Mouse (Mus musculus) lung, embryonic 16.5 days (tissue): ENCODE results near the gene Dclk2. TPM values are rescaled to one million over a fixed set of nuclear protein-coding genes. Genes with fewer than 3 reads are reported as not detected.

Source experiments
- ATAC-seq: fragments of 200-750 bp; cut with Nextera tagmentation; 2 replicates; pipeline ENCODE4 v1.8.0; 2017; ENCODE audit warnings: low read depth, mild to moderate bottlenecking, moderate library complexity
- H3K27ac ChIP-seq: fragments of 300-500 bp; sonication (generic); 2 replicates; pipeline ENCODE4 v1.5.1; 2014; ENCODE audit warnings: mild to moderate bottlenecking, control low read depth, low read length
- H3K27me3 ChIP-seq: fragments of 300-500 bp; sonication (generic); 2 replicates; pipeline ENCODE4 v1.6.1; 2014; ENCODE audit warnings: low read depth, low read length, mixed read lengths; ENCODE audit not compliant: control insufficient read depth, insufficient read depth
- H3K36me3 ChIP-seq: fragments of 300-500 bp; sonication (generic); 2 replicates; pipeline ENCODE4 v1.6.1; 2014; ENCODE audit warnings: low read length; ENCODE audit not compliant: control insufficient read depth, insufficient read depth
- H3K4me1 ChIP-seq: fragments of 300-500 bp; sonication (generic); replicated peaks from 2 replicates; pipeline ENCODE4 v1.6.1; 2014; ENCODE audit warnings: low read length, mixed read lengths; ENCODE audit not compliant: control insufficient read depth, insufficient read depth
- H3K4me2 ChIP-seq: fragments of 300-500 bp; sonication (generic); 2 replicates; pipeline ENCODE4 v1.6.1; 2014; ENCODE audit warnings: low read depth, low read length, control low read depth
- H3K4me3 ChIP-seq: fragments of 300-500 bp; sonication (generic); 2 replicates; pipeline ENCODE4 v1.5.1; 2014; ENCODE audit warnings: mild to moderate bottlenecking, low read length, control low read depth
- H3K9ac ChIP-seq: fragments of 300-500 bp; sonication (generic); 2 replicates; pipeline ENCODE4 v1.6.1; 2014; ENCODE audit warnings: low read length, control low read depth
- H3K9me3 ChIP-seq: fragments of 300-500 bp; sonication (generic); 2 replicates; pipeline ENCODE4 v1.6.1; 2016; ENCODE audit warnings: low read length; ENCODE audit not compliant: control insufficient read depth
- WGBS: fragments of 180-500 bp; shearing (Covaris S2); extraction: QIAGEN DNeasy Blood & Tissue Kit; methylation state at CpG from one replicate; pipeline ENCODE4 v1.1.7; 2014; 5-methylcytosine and 5-hydroxymethylcytosine counted together
- polyA plus RNA-seq: library from polyadenylated mRNA; unstranded; fragments of >200 nt; fragmentation: Nextera tagmentation; extraction: Ambion mirVana; gene quantifications from 2 replicates; pipeline ENCODE4 v1.2.1, GENCODE M21; 2015

The Dclk2 gene
- polyA plus RNA-seq, 1 experiment from 2014 or later, result 5.0 TPM

DNA sequence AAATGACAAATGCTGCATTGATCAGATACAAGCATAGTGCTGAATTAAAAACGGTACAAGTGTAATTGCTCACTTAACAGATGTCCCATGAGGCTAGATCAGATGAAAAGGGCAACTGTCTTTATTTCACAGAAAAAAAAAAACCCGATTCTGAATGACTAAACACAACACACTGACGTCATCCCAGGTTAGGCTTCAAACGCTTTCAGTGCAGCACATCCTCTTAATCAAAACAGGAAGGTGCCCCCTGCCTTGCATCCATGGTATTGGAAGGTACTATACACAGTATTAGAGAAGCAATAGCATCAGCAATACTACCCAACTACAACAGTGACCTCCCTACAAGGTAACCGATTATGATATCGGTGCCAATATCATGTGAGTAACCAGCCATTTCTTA, 49.7 kb downstream of the Dclk2 start:
- ATAC-seq, result no peak
- H3K27ac ChIP-seq, result no peak overlapping the region
- 71% methylated on average over 6 of the region's 6 CpGs for WGBS

DNA sequence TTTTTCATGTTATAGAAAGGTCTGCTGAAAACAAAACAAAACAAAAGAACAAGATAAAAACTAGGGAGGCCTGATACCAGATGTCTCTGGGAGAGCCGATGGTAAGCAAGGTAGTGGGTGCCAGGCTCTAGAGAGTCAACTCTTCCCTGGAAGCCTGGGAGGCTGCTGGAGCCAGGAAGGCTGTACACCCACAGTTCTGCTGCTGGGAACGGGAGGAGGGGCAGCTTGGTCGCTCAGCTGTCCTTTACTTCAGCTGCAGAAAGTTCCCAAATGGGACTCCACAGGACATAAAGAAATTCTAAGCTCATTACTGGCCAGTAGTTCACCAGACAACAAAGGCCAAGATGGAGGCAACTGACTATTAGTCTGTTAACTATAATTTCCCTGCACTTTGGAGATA, 50.2 kb downstream of the Dclk2 start:
- Histone ChIP-seq H3K4me1 (no peaks in the 10 kb centered on the region), H3K27me3 (no peaks in the 10 kb centered on the region), H3K27ac (no peak overlapping the region), H3K36me3 (no peaks in the 10 kb centered on the region), H3K4me3 (no peak overlapping the region), H3K4me2 (no peak overlapping the region), H3K9ac (no peak overlapping the region), H3K9me3 (no peaks in the 10 kb centered on the region)
- WGBS, result 56% methylated on average over 3 of the region's 3 CpGs
- no peak for ATAC-seq

More for the DNA sequence above, 49.7 kb downstream of the Dclk2 start:
- H3K4me3 ChIP-seq, result no peak overlapping the region
- H3K9ac ChIP-seq, result no peak overlapping the region
- H3K27me3 ChIP-seq, result no peaks in the 10 kb centered on the region
- no peaks in the 10 kb centered on the region for H3K36me3 ChIP-seq
- no peak overlapping the region for H3K4me2 ChIP-seq
- no peaks in the 10 kb centered on the region for H3K9me3 ChIP-seq
- H3K4me1 ChIP-seq, result no peaks in the 10 kb centered on the region

DNA sequence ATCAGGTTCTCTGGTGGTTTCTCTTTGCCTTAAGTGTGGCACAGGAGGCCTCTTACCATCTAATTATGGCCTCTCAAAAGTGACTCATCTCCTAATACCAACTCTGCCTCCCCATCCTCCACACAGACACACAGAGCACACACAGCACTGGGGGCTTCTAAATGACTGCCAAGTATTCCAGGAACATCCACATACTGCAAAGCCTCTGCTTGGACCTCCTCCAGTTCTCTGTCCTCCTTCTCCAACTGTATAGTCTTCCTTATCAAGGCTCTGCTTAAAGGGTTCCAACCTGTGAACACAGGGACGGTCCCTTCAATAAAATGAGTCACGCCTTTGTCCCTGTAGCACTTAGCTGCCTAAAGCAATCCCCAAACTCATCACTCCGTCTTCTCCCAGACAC, 51.9 kb downstream of the Dclk2 start:
- H3K27ac ChIP-seq, result no peak overlapping the region
- no peak for ATAC-seq
- H3K9me3 ChIP-seq, result no peaks in the 10 kb centered on the region
- H3K36me3 ChIP-seq, result no peaks in the 10 kb centered on the region
- H3K4me1 ChIP-seq, result no peaks in the 10 kb centered on the region
- H3K4me2 ChIP-seq, result no peak overlapping the region
- H3K4me3 ChIP-seq, result no peak overlapping the region
- no peaks in the 10 kb centered on the region for H3K27me3 ChIP-seq
- 69% methylated on average over 3 of the region's 3 CpGs for WGBS
- H3K9ac ChIP-seq, result no peak overlapping the region

- 25% methylated on average over 10 of the region's 10 CpGs for WGBS
- Histone ChIP-seq H3K27me3 (no peaks in the 10 kb centered on the region), H3K9ac (no peak overlapping the region), H3K9me3 (no peaks in the 10 kb centered on the region), H3K27ac (no peak overlapping the region), H3K4me3 (no peak overlapping the region), H3K36me3 (no peaks in the 10 kb centered on the region), H3K4me2 (0 out of 2 replicates have a peak overlapping the region, but pooled peaks have one; percentile 17), H3K4me1 (no peaks in the 10 kb centered on the region)
- ATAC-seq, result no peak
These were observed 57.2 kb downstream of the Dclk2 start for GRCm38 (mm10) chr3:86863327-86864008.

GRCm38 (mm10) chr3:86862939-86863311, 57.7 kb downstream of the Dclk2 start:
- 0 out of 2 replicates have a peak, but pooled peaks have one; percentile 65 for ATAC-seq

DNA sequence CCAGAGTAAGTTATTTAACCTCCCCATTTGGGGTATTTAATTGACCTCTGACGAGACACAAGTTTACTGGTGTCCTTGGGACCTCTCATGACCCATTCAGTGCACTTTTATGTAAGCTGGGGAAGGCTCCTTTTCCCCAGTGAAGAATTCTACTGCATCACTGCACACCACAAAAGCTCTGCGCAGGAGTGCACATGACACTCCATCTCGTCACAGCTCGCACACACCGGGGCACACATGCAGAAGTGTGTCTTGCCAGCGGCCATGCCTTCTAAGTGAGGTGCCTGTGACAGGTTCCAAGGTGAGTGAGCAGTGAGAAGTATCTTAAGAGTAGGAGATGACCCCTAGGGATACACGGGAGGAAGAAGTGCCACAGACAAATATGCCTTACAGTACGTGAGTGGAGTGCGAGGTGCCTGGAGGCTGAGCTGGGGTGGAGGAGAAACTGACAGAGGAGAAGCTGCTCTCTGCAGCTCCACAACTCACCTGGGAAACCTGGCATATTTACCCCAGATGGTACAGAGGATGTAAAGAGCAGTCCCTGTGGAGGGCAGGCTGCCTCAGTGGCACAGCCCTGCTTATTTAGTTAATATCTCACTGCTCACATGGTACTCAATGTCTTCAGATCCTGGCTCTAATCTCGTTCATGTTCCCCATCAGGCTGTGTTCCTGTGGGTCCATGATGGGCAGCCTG, 58.3 kb downstream of the Dclk2 start:
- no peak overlapping the region for H3K4me3 ChIP-seq
- WGBS, result 51% methylated on average over 10 of the region's 10 CpGs
- no peak overlapping the region for H3K9ac ChIP-seq
- no peaks in the 10 kb centered on the region for H3K27me3 ChIP-seq
- H3K36me3 ChIP-seq, result no peaks in the 10 kb centered on the region
- no peak overlapping the region for H3K27ac ChIP-seq
- H3K9me3 ChIP-seq, result no peaks in the 10 kb centered on the region
- H3K4me2 ChIP-seq, result no peak overlapping the region
- ATAC-seq, result no peak
- H3K4me1 ChIP-seq, result no peaks in the 10 kb centered on the region

More at GRCm38 (mm10) chr3:86862939-86863311, 57.7 kb downstream of the Dclk2 start:
- Histone ChIP-seq H3K4me3 (no peak overlapping the region), H3K9ac (no peak overlapping the region), H3K36me3 (no peaks in the 10 kb centered on the region), H3K9me3 (no peaks in the 10 kb centered on the region), H3K4me2 (no peak overlapping the region), H3K4me1 (no peaks in the 10 kb centered on the region), H3K27ac (no peak overlapping the region), H3K27me3 (no peaks in the 10 kb centered on the region)
- 11% methylated on average over 3 of the region's 3 CpGs for WGBS

GRCm38 (mm10) chr3:86859791-86860190, 60.9 kb downstream of the Dclk2 start:
- Histone ChIP-seq H3K4me1 (no peaks in the 10 kb centered on the region), H3K27ac (no peak overlapping the region), H3K4me2 (no peak overlapping the region), H3K27me3 (no peaks in the 10 kb centered on the region), H3K36me3 (no peaks in the 10 kb centered on the region), H3K4me3 (no peak overlapping the region), H3K9me3 (no peaks in the 10 kb centered on the region), H3K9ac (no peak overlapping the region)
- ATAC-seq, result no peak
- 90% methylated on average over 2 of the region's 2 CpGs for WGBS

- no peak overlapping the region for H3K4me3 ChIP-seq
- no peak for ATAC-seq
- H3K9ac ChIP-seq, result no peak overlapping the region
- H3K4me2 ChIP-seq, result no peak overlapping the region
- 92% methylated on average over 5 of the region's 5 CpGs for WGBS
- no peaks in the 10 kb centered on the region for H3K9me3 ChIP-seq
- H3K27me3 ChIP-seq, result no peaks in the 10 kb centered on the region
- no peaks in the 10 kb centered on the region for H3K36me3 ChIP-seq
- H3K4me1 ChIP-seq, result no peaks in the 10 kb centered on the region
- H3K27ac ChIP-seq, result no peak overlapping the region
These were observed 62.0 kb downstream of the Dclk2 start for GRCm38 (mm10) chr3:86858699-86859098.

- Histone ChIP-seq H3K9ac (no peak overlapping the region), H3K4me1 (no peaks in the 10 kb centered on the region), H3K9me3 (no peaks in the 10 kb centered on the region), H3K27ac (no peak overlapping the region), H3K27me3 (no peaks in the 10 kb centered on the region), H3K36me3 (no peaks in the 10 kb centered on the region), H3K4me2 (no peak overlapping the region), H3K4me3 (no peak overlapping the region)
- no peak for ATAC-seq
- WGBS, result 77% methylated on average over 8 of the region's 8 CpGs
These were observed 62.7 kb downstream of the Dclk2 start for GRCm38 (mm10) chr3:86857833-86858398.
